Mouse (Mus musculus) heart, embryonic 13.5 days (tissue): ENCODE measurements around the gene Gins1. TPM values are rescaled to one million over a fixed set of nuclear protein-coding genes. Genes with fewer than 3 reads are reported as not detected.

Source experiments
- ATAC-seq: fragments of 200-750 bp; cut with Nextera tagmentation; 2 replicates; pipeline ENCODE4 v1.8.0; 2017; ENCODE audit warnings: moderate TSS enrichment; ENCODE audit not compliant: insufficient number of reproducible peaks, low FRiP score, low TSS enrichment; ENCODE audit errors: extremely low read depth
- H3K27ac ChIP-seq: fragments of 300-500 bp; sonication (generic); replicated peaks from 2 replicates; pipeline ENCODE4 v1.5.1; 2015; ENCODE audit warnings: moderate library complexity, mild to moderate bottlenecking, inconsistent platforms
- H3K27me3 ChIP-seq: fragments of 300-500 bp; sonication (generic); replicated peaks from 2 replicates; pipeline ENCODE4 v1.6.1; 2015; ENCODE audit warnings: mild to moderate bottlenecking, inconsistent platforms
- H3K36me3 ChIP-seq: fragments of 300-500 bp; sonication (generic); 2 replicates; pipeline ENCODE4 v1.6.1; 2015; ENCODE audit warnings: mild to moderate bottlenecking, inconsistent platforms
- H3K4me1 ChIP-seq: fragments of 300-500 bp; sonication (generic); 2 replicates; pipeline ENCODE4 v1.6.1; 2015; ENCODE audit warnings: inconsistent platforms
- H3K4me2 ChIP-seq: fragments of 300-500 bp; sonication (generic); 2 replicates; pipeline ENCODE4 v1.6.1; 2015; ENCODE audit warnings: inconsistent platforms, mild to moderate bottlenecking, moderate library complexity
- H3K4me3 ChIP-seq: fragments of 300-500 bp; sonication (generic); 2 replicates; pipeline ENCODE4 v1.5.1; 2015; ENCODE audit warnings: moderate library complexity, mild to moderate bottlenecking, inconsistent platforms
- H3K9ac ChIP-seq: fragments of 300-500 bp; sonication (generic); 2 replicates; pipeline ENCODE4 v1.6.1; 2015; ENCODE audit warnings: inconsistent platforms, mild to moderate bottlenecking, moderate library complexity
- H3K9me3 ChIP-seq: fragments of 300-500 bp; sonication (generic); 2 replicates; pipeline ENCODE4 v1.6.1; 2016; ENCODE audit warnings: inconsistent platforms
- WGBS: fragments of 180-500 bp; shearing (Covaris S2); methylation state at CpG from one replicate; pipeline ENCODE4 v1.1.7; 2015; ENCODE audit warnings: mixed read lengths; 5-methylcytosine and 5-hydroxymethylcytosine counted together
- polyA plus RNA-seq: library from polyadenylated mRNA; unstranded; fragments of >200 nt; fragmentation: Nextera tagmentation; extraction: Ambion mirVana; gene quantifications from 2 replicates; pipeline ENCODE4 v1.2.1, GENCODE M21; 2015

Gene Gins1
- polyA plus RNA-seq, 1 experiment from 2014 or later, result 29.3 TPM

DNA sequence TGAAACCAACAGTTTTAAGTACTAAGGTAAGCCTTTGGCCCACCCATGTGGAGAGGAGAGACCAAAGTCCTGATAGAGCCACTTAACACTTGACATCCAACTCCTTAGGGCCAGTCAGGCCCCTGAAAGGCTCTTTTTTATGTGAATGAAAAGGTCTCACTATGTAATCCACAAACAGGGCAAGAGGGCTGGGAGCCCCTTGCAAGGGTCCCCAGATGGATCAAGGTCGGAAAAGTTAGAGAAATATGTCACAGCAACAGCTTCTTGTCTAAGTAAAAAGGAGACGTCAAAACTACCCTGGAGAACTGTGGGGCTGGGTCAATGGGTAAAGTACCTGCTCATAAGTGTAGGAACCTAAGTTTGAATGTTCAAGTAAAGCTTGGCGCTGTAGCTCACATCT is 59.4 kb downstream of the Gins1 start:
- ATAC-seq, result no peak
- no peak overlapping the region for H3K9ac ChIP-seq
- 85% methylated on average over 3 of the region's 3 CpGs for WGBS
- peaks cover 52% of the 10 kb centered on the region for H3K36me3 ChIP-seq
- 0 out of 2 replicates have a peak, but pooled peaks cover 8% of the 10 kb centered on the region for H3K4me1 ChIP-seq
- H3K4me3 ChIP-seq, result no peak overlapping the region
- H3K27ac ChIP-seq, result no peak overlapping the region
- no peaks in the 10 kb centered on the region for H3K9me3 ChIP-seq
- H3K27me3 ChIP-seq, result no peaks in the 10 kb centered on the region
- no peak overlapping the region for H3K4me2 ChIP-seq

DNA sequence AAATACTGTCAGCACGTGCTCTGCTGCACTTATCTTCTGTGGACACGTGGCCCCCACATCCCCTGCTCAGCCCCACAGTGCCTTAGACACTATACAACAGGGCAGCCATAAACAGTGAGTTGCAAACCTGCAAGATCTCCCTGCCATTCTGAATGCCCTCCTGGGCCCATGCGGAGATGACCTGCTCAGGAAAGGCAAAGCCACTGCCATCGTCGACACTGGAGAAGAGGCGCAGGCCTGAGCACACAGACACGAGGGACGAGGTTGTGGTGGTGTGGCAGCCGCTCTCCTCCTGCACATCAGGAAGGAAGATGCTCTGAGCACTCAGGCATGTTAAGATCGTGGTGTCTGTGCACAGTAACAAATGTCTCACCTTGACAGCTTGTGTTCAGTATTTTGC is 60.8 kb downstream of the Gins1 start:
- H3K27ac ChIP-seq, result no peak overlapping the region
- no peaks in the 10 kb centered on the region for H3K27me3 ChIP-seq
- no peaks in the 10 kb centered on the region for H3K9me3 ChIP-seq
- WGBS, result 84% methylated on average over 10 of the region's 10 CpGs
- H3K9ac ChIP-seq, result no peak overlapping the region
- peaks cover 54% of the 10 kb centered on the region for H3K36me3 ChIP-seq
- no peak overlapping the region for H3K4me2 ChIP-seq
- H3K4me3 ChIP-seq, result no peak overlapping the region
- ATAC-seq, result no peak
- 0 out of 2 replicates have a peak, but pooled peaks cover 3% of the 10 kb centered on the region for H3K4me1 ChIP-seq

DNA sequence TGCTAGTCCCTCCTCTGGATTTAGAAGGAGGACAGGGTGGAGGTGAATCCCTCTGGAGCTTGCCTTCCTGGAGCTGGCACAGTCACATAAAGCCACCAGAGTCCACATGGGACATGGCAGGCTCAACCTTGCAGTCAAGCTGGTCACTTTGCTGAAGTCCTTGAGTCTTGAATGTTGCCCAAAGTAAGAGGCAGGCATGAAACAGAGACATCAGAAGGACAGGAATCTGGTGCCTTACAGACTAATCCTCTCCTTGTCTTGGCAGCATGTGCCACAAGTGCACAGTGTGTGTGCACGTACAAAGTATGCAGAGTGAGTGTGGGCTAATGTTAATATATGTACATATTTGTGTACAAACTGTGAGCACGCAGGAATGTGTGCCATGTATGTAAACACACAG is 62.3 kb downstream of the Gins1 start:
- Histone ChIP-seq H3K27me3 (no peaks in the 10 kb centered on the region), H3K9me3 (no peaks in the 10 kb centered on the region), H3K36me3 (peaks cover 51% of the 10 kb centered on the region), H3K4me3 (no peak overlapping the region), H3K27ac (no peak overlapping the region), H3K4me2 (no peak overlapping the region), H3K4me1 (0 out of 2 replicates have a peak, but pooled peaks cover 3% of the 10 kb centered on the region), H3K9ac (no peak overlapping the region)
- WGBS, result 91% methylated on average over 2 of the region's 2 CpGs
- ATAC-seq, result no peak

- Histone ChIP-seq H3K4me3 (no peak overlapping the region), H3K36me3 (peaks cover 58% of the 10 kb centered on the region), H3K9ac (no peak overlapping the region), H3K27ac (no peak overlapping the region), H3K9me3 (no peaks in the 10 kb centered on the region), H3K4me1 (0 out of 2 replicates have a peak, but pooled peaks cover 3% of the 10 kb centered on the region), H3K4me2 (no peak overlapping the region), H3K27me3 (no peaks in the 10 kb centered on the region)
- 93% methylated on average over 2 of the region's 2 CpGs for whole genome bisulfite sequencing
- no peak for ATAC-seq
Observed at GRCm38 (mm10) chr2:150969231-150969630, 64.0 kb downstream of the Gins1 start.

DNA sequence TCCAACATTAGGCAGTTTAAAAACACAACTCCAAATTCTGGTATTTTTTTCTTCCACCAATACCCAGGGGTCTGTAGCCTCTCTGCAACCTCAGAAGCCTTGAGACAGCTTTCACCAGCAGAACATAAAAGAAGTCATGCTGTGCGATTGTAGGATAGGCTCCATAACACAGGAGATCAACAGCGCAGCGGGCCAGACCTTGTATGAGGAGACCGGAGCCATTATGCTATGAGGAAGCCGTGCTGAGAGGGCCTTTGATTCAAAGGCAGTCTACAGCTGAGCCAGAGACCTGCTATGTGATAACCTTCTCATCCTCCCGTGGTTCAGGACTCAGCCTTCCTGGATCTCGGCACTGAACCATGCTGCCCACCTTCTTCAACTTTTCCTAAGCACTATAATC is 66.7 kb downstream of the Gins1 start:
- no peak overlapping the region for H3K4me3 ChIP-seq
- H3K4me2 ChIP-seq, result no peak overlapping the region
- 86% methylated on average over 7 of the region's 7 CpGs for WGBS
- H3K36me3 ChIP-seq, result peaks cover 56% of the 10 kb centered on the region
- H3K27me3 ChIP-seq, result no peaks in the 10 kb centered on the region
- H3K27ac ChIP-seq, result no peak overlapping the region
- H3K9ac ChIP-seq, result no peak overlapping the region
- H3K4me1 ChIP-seq, result 0 out of 2 replicates have a peak, but pooled peaks cover 3% of the 10 kb centered on the region
- no peak for ATAC-seq
- H3K9me3 ChIP-seq, result no peaks in the 10 kb centered on the region

GRCm38 (mm10) chr2:150972681-150973080 is 67.5 kb downstream of the Gins1 start:
- no peak overlapping the region for H3K4me3 ChIP-seq
- ATAC-seq, result no peak
- no peak overlapping the region for H3K4me2 ChIP-seq
- H3K27ac ChIP-seq, result no peak overlapping the region
- H3K4me1 ChIP-seq, result no peaks in the 10 kb centered on the region
- no peaks in the 10 kb centered on the region for H3K27me3 ChIP-seq
- 92% methylated on average over 3 of the region's 3 CpGs for WGBS
- H3K9me3 ChIP-seq, result no peaks in the 10 kb centered on the region
- peaks cover 56% of the 10 kb centered on the region for H3K36me3 ChIP-seq
- no peak overlapping the region for H3K9ac ChIP-seq

DNA sequence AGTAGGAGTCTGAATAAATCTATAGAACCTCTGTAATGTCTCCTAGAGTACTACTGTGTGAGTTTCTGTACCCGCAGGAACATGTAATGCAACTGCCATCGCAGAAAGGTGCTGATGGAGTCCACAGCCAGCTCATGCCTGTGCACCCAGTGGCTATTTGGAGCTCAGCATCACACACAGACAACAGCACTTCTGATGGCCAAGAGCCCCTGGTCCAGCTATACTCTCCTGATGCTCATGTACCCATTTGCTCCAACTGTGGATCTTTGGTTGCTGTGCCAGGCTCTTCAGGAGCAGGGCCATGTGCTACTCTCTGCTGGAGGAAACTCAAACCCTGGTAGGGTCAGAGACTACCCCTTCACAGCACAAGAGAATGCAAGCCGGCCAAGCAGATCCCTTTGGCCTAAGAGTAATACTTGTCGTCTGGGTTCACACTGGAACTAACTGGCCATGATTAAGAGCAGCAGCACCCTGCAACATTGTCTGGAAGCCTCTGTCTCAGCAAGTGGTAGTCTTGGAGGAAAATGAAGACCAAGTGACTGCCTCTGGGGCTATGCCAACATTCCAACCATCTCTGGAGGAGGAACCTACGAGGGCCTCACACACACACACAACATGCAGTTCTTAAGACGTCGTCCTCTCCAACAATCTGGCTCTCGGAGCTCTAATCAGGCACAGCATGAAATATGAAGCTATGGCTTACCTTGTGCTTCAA is 68.4 kb downstream of the Gins1 start:
- H3K27me3 ChIP-seq, result no peaks in the 10 kb centered on the region
- H3K4me3 ChIP-seq, result no peak overlapping the region
- no peak overlapping the region for H3K9ac ChIP-seq
- no peaks in the 10 kb centered on the region for H3K4me1 ChIP-seq
- H3K9me3 ChIP-seq, result no peaks in the 10 kb centered on the region
- no peak overlapping the region for H3K27ac ChIP-seq
- WGBS, result 87% methylated on average over 8 of the region's 8 CpGs
- no peak overlapping the region for H3K4me2 ChIP-seq
- ATAC-seq, result no peak
- H3K36me3 ChIP-seq, result peaks cover 53% of the 10 kb centered on the region

GRCm38 (mm10) chr2:150976871-150977270 is 71.7 kb downstream of the Gins1 start:
- peaks cover 35% of the 10 kb centered on the region for H3K36me3 ChIP-seq
- H3K9ac ChIP-seq, result no peak overlapping the region
- peaks cover 5% of the 10 kb centered on the region for H3K4me1 ChIP-seq
- H3K9me3 ChIP-seq, result no peaks in the 10 kb centered on the region
- no peak overlapping the region; the same call in 1 of the 2 replicates for H3K27ac ChIP-seq
- no peak overlapping the region for H3K4me3 ChIP-seq
- H3K4me2 ChIP-seq, result peak overlapping the region; percentile 12; the same call in 1 of the 2 replicates
- H3K27me3 ChIP-seq, result no peaks in the 10 kb centered on the region
- ATAC-seq, result no peak
- 76% methylated on average over 5 of the region's 5 CpGs for WGBS

GRCm38 (mm10) chr2:150977676-150978075 is 72.5 kb downstream of the Gins1 start:
- Histone ChIP-seq H3K4me3 (no peak overlapping the region), H3K4me2 (no peak overlapping the region), H3K4me1 (peaks cover 5% of the 10 kb centered on the region), H3K9ac (no peak overlapping the region), H3K27me3 (no peaks in the 10 kb centered on the region), H3K9me3 (no peaks in the 10 kb centered on the region), H3K36me3 (peaks cover 27% of the 10 kb centered on the region), H3K27ac (no peak overlapping the region)
- WGBS, result 85% methylated on average over 6 of the region's 6 CpGs
- no peak for ATAC-seq

DNA sequence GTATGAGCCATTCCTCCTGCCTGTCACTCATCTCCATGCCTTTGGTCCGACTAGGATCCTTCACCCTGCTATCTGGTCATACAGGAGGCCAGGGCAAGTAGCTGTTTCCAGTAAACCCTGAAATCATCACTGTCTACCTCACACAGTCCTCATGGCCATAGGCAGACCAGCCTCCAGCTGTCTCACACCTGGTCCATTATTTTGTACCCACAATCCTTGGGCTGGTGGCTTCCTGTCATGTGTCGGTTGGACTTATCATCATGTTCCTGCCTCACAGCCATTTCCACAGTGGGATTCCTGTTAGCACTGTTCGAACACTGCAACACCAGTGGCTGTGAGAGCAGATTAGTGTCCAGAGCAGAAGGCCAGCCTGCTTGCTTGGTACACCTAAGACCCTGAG is 73.6 kb downstream of the Gins1 start:
- Histone ChIP-seq H3K27me3 (no peaks in the 10 kb centered on the region), H3K9me3 (no peaks in the 10 kb centered on the region), H3K4me2 (no peak overlapping the region), H3K4me3 (no peak overlapping the region), H3K9ac (no peak overlapping the region), H3K36me3 (peaks cover 17% of the 10 kb centered on the region; the same call in 1 of the 2 replicates), H3K4me1 (peaks cover 8% of the 10 kb centered on the region), H3K27ac (no peak overlapping the region)
- ATAC-seq, result no peak
- WGBS, result 72% methylated on average over 3 of the region's 3 CpGs

GRCm38 (mm10) chr2:150979861-150980620 is 74.8 kb downstream of the Gins1 start:
- H3K9me3 ChIP-seq, result no peaks in the 10 kb centered on the region
- WGBS, result 79% methylated on average over 14 of the region's 14 CpGs
- no peak for ATAC-seq
- H3K27me3 ChIP-seq, result no peaks in the 10 kb centered on the region
- H3K36me3 ChIP-seq, result peaks cover 12% of the 10 kb centered on the region; the same call in 1 of the 2 replicates
- no peak overlapping the region for H3K9ac ChIP-seq
- H3K4me3 ChIP-seq, result no peak overlapping the region
- no peak overlapping the region for H3K4me2 ChIP-seq
- peaks cover 8% of the 10 kb centered on the region for H3K4me1 ChIP-seq
- no peak overlapping the region for H3K27ac ChIP-seq
